In the genomic region with DNA sequence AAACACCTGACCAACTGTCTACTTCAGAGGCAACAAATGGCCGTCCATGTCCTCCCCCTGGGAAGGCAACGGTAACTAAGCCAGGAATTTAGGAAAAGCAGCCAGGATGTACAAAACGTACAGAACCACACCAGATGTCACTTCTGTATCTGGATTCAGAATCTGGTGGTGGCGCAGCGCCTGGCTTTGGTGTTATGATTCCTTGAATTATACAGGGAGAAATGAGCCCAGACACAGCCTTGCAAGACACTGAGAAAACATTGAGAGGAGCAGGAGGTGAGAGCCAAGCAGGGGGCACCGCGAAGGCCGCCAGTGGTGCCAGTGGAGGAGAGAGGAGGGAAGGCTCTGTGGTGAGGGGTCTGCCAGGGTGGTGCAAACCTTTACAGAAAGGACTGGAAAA, we compare ENCODE assay signal across 13 mouse cellular contexts. TPM values are rescaled to one million over a fixed set of nuclear protein-coding genes. Genes with fewer than 3 reads are reported as not detected.
DNase-seq lines count a peak whose midpoint lies in the region.
"Had no signal": no experiment of that assay in that cellular context is flagged by ENCODE, and none has a peak within 500 bp of the region (broad histone marks: within the 10 kb centered on the region; RNA-seq: fewer than 3 reads in every experiment).

No protein-coding gene starts in this region.

- DNase-seq in cerebellum, postnatal 10 days: peak; percentile 32 to 58
- DNase-seq in cerebellum, postnatal 25 days: no peak
- peak; percentile 73 for DNase-seq in layer of hippocampus, adult 11-12 months (ENCODE audit: low spot score)
- DNase-seq in layer of hippocampus, postnatal 25 days (ENCODE audit: extremely low spot score in 1 of 2, low spot score in 1 of 2): no peak
- DNase-seq in left cerebral cortex, postnatal 25 days (ENCODE audit: low spot score in 2 of 2): peak; percentile 49 to 82
- peak; percentile 55 for DNase-seq in right cerebral cortex, postnatal 4 days
- DNase-seq in heart, adult 8-10 months (ENCODE audit: low spot score): no peak
- DNase-seq in retina, postnatal 1 day: no peak
- DNase-seq: cerebellum, adult 8-10 months; embryo, embryonic 11 days; gastrocnemius, postnatal 10 days; lung, adult 18-20 months; thymus, postnatal 14 days had no signal

- intact Hi-C loops in left cerebral cortex, postnatal 25 days (cut with DNase I): no loop called here

RNA-seq across cellular contexts. Expression of a gene that starts 45.8 kb away (rescaled TPM):
- total RNA-seq in layer of hippocampus, postnatal 25 days (2021): 10 to 100 TPM in 1 of 2 experiments, 1 to 10 TPM in 1; 7.1 to 12.2 TPM
- 1 to 10 TPM; 5.1 to 7.7 TPM for total RNA-seq in left cerebral cortex, postnatal 25 days (2021)
- under 1 TPM in 3 of 4 experiments, not detected in 1; 0.11 to 0.19 (median 0.12) TPM for total RNA-seq in heart, adult 8-10 months (2022)

Comparison
In these comparisons a context has a peak if more than half of its experiments do, and no peak if none do; other contexts are left out.
1. DNase-seq: peak in cerebellum, postnatal 10 days (2 of 2), layer of hippocampus, adult 11-12 months (single experiment), left cerebral cortex, postnatal 25 days (2 of 2) and right cerebral cortex, postnatal 4 days (single experiment); none in cerebellum, postnatal 25 days (0 of 2), layer of hippocampus, postnatal 25 days (0 of 2), heart, adult 8-10 months (single experiment) and retina, postnatal 1 day (single experiment).
2. RNA of a gene that starts 45.8 kb away (total RNA-seq): 7.1 to 12.2 TPM in layer of hippocampus, postnatal 25 days and 5.1 to 7.7 TPM in left cerebral cortex, postnatal 25 days; 0.11 to 0.19 TPM in heart, adult 8-10 months; every median in the first group is over 4 times any median in the second.